Mouse (Mus musculus): ENCODE measurements around the gene Ect2. TPM values are rescaled to one million over a fixed set of nuclear protein-coding genes. Genes with fewer than 3 reads are reported as not detected.

Gene Ect2
- polyA plus RNA-seq, 1 experiment from 2014 or later = 10.8 TPM

DNA sequence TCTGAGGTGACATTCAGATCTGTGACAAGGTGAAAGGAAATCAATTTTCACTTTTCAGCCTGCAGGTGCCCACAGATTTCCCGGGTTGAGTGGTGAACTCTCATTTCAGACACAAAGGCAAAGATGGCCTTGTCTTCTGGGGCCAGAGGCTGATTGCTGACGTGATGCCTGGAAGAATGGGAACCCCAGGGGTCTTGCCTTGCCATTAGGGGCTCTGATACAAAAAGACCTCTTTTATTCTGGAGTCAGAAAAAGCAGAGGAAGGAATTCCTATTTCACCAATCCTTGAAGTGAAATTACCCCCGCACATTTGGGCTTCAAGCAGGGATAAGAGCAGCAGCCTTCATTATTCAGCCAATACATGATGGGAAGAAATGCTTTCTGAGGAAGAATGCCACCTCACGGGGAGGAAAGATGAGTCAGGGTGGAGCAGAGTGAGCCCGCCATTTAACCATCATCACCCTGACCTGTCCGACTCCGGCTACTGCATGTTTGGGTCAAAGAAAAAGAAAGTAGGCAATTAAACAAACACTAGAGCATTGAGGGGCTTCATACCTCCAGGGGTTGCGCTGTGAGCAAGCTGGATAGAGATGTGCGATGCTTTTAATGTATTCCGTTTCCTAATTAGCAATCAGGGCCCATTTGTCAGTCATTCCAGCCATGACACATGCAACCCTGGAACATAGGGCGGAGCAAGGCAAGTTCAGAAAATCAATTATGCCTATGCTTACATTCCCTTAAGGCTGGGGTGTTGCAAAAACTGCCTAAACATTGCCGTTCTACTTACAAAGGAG is 94.0 kb downstream of the Ect2 start:
- Histone ChIP-seq H3K36me3 (no peaks in the 10 kb centered on the region), H3K4me3 (no peak overlapping the region), H3K9ac (no peak overlapping the region), H3K4me1 (replicated peaks) (peaks cover 9% of the 10 kb centered on the region), H3K27me3 (no peaks in the 10 kb centered on the region), H3K27ac (replicated peaks) (no peak overlapping the region), H3K9me3 (no peaks in the 10 kb centered on the region), H3K4me2 (no peak overlapping the region)
- ATAC-seq (ENCODE audit: low read depth) = 0 out of 2 replicates have a peak, but pooled peaks have one; percentile 19
- WGBS = 52% methylated on average over 12 of the region's 12 CpGs

DNA sequence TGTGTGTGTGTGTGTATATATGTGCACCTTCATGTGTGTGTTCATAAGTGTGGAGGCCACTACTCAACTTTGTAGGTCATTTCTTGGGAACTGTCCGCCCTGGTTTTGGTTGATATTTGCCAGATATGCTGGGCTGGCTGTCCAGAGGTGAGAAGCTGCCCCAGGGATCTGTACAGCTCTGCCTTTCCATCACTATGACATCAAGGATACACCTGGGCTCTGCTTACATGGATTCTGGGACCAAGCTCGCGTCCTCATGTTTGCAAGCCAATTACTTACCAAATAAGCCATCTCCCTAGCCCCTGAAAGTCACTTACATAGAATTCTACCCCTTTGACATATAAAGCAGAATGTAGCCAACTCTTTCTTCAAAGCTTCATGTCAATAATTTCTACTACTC is 98.2 kb downstream of the Ect2 start:
- WGBS = 93% methylated on average over 3 of the region's 3 CpGs
- Histone ChIP-seq H3K27ac (replicated peaks) (no peak overlapping the region), H3K9ac (no peak overlapping the region), H3K4me1 (replicated peaks) (peaks cover 8% of the 10 kb centered on the region), H3K4me2 (no peak overlapping the region), H3K36me3 (no peaks in the 10 kb centered on the region), H3K9me3 (no peaks in the 10 kb centered on the region), H3K27me3 (no peaks in the 10 kb centered on the region), H3K4me3 (no peak overlapping the region)
- ATAC-seq (ENCODE audit: low read depth) = no peak

GRCm38 (mm10) chr3:27054766-27055165 is 98.9 kb downstream of the Ect2 start:
- Histone ChIP-seq H3K36me3 (no peaks in the 10 kb centered on the region), H3K4me1 (replicated peaks) (peaks cover under 1% of the 10 kb centered on the region), H3K4me3 (no peak overlapping the region), H3K27ac (replicated peaks) (no peak overlapping the region), H3K9ac (no peak overlapping the region), H3K4me2 (no peak overlapping the region), H3K9me3 (no peaks in the 10 kb centered on the region), H3K27me3 (no peaks in the 10 kb centered on the region)
- WGBS = 83% methylated on average over 2 of the region's 2 CpGs
- ATAC-seq (ENCODE audit: low read depth) = no peak

Other genes with a start within 250 kb of the Ect2 start
- gene Nceh1, start 29.1 kb upstream of the Ect2 start, polyA plus RNA-seq (2015; fragmentation: Nextera tagmentation; extraction: Ambion mirVana) = 6.5 and 7.0 TPM in 2 replicates
- not detected in 2 replicates for gene Tnfsf10, start 163.2 kb upstream of the Ect2 start, polyA plus RNA-seq (2015; fragmentation: Nextera tagmentation; extraction: Ambion mirVana)
- 0.92 and 0.94 TPM in 2 replicates for gene Ghsr, start 217.5 kb upstream of the Ect2 start, polyA plus RNA-seq (2015; fragmentation: Nextera tagmentation; extraction: Ambion mirVana)

Measured in neural tube, embryonic 13.5 days (tissue).